Mouse (Mus musculus) urinary bladder, postnatal 14 days (tissue): ENCODE measurements around the gene Msh4.
"Not testable (repeated sequence)": the region's sequence is repeated elsewhere in the genome, so short reads cannot be mapped to it uniquely, and the experiment has no call there.

ENCODE experiments used
- DNase-seq: peaks from one replicate; pipeline ENCODE4 v3.0.0; 2021; ENCODE audit warnings: low spot score

Msh4 gene

DNA sequence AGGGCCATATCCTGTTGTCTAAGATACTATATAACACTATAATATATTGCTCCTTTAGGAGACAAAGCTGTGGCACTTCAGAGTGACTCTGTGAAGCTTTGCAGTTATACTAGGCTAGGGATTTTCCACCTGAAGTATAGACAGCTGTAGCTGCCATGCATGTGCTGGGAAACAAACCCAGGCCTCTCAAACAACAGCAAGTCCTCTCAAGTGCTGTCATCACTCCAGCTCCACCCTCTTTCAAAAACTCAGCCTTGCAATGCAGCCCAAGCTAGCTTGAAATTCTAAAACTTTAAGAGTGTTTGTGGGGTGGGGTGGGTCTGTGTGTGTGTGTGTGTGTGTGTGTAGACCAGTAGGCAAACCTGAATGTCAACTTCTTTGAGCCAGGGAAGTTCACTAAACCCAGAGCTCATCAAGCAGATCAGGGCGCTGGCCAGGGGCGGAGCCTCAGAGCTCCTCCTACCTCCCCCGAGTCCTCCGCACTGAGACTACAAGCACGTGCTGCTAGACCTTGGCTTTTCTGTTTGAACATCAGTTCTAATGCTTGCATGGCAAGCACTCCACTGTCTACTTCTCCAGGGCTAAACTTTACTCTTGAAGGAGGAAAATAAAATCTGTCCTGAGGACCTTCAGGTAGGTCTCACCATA lies 56.4 kb downstream of the Msh4 start:
- peak; percentile 53 for DNase-seq

GRCm38 (mm10) chr3:153847207-153847733 lies 58.7 kb downstream of the Msh4 start:
- DNase-seq, result no peak

- no peak for DNase-seq
These were observed 59.8 kb downstream of the Msh4 start for GRCm38 (mm10) chr3:153846109-153846508.

- no peak for DNase-seq
These were observed 60.4 kb downstream of the Msh4 start for GRCm38 (mm10) chr3:153845500-153845899.

DNA sequence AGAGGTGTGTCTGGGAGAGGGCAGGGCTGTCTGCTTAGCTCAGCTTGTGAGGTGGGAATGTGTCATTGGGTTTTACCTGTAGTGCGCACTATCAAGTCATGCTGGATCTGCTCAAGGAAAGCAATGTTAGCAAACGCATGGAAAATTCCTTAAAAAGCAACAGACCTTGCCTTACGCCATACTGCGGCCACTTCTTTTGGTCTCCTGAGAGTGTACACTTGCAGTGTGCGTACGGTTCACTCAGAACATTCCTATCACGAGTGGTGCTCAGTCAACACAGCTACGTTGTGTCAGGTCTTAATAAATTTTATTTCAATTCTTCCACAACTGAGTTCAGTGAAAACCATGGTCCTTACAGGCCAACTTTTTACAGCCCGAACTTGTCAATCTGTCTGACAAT lies 61.2 kb downstream of the Msh4 start:
- DNase-seq, result no peak

GRCm38 (mm10) chr3:153844030-153844429 lies 61.9 kb downstream of the Msh4 start, which contains the start of gene Asb17:
TSS of gene Asb17 (plus strand) at chr3:153844209.
- no peak for DNase-seq

DNA sequence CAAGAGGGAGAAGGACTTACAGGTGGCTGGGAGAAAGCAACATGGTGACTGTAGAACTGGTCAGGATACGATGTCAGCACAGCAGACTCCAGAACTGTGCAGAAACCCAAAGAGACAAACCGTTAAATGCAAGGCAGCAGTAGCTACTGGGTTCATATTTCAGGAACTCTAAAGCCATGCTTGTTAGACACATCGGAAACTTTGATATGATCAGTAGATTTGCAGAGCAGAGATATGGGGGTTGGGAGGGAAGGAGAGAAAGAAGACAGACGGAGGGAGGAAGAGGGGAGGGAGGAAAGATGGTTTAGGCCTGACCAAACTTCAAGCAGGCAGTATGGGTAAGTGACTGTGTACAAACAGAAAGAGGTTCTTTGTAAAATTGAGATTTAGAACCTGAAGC lies 68.3 kb downstream of the Msh4 start:
- DNase-seq, result no peak

DNA sequence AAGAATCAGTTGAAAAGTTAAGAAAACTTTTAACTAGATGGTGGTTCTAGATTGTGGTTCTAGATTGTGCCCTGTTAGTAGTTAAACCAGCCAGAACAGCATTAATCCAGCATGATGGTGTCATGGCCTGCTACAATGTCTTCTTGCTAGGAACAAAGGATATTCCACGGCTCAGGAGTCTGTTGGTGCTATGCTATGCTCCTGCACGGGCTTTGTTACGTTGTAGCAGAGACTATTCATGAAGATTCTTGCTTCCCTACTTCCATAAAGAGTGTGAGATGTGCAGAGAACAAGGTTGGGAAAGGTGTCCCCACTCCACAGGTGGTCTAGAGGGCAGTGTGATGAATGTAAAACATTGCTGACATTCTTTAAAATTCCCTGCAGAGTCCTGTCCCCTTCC lies 69.6 kb downstream of the Msh4 start:
- no peak for DNase-seq

- DNase-seq, result peak; percentile 74
These were observed 70.4 kb downstream of the Msh4 start for GRCm38 (mm10) chr3:153835455-153836086.

DNA sequence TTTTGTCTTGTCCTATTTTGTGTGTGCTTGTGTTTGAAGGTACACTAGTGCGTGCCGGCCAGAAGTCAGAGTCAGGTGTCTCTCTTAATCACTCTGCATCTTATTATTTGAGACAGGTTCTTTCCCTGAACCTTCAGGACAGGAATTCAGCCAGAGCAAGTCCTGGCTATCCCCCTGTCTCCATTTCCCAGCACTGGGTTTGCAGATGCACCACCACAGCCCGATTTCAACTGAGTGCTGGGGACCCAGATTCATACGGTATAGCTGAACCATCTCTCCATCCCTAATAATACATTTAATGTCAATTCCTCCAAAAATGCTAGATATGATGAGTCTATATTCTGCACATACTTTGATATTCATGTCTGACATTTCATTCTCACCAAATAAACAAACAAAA lies 71.9 kb downstream of the Msh4 start:
- no peak for DNase-seq

GRCm38 (mm10) chr3:153832654-153832945 lies 73.3 kb downstream of the Msh4 start:
- DNase-seq, result no peak

GRCm38 (mm10) chr3:153831873-153832653 lies 73.9 kb downstream of the Msh4 start:
- no peak for DNase-seq

- no peak for DNase-seq
These were observed 74.7 kb downstream of the Msh4 start for GRCm38 (mm10) chr3:153831014-153831872.

- DNase-seq, result not testable (repeated sequence)
These were observed 76.2 kb downstream of the Msh4 start for GRCm38 (mm10) chr3:153829788-153830187.

DNA sequence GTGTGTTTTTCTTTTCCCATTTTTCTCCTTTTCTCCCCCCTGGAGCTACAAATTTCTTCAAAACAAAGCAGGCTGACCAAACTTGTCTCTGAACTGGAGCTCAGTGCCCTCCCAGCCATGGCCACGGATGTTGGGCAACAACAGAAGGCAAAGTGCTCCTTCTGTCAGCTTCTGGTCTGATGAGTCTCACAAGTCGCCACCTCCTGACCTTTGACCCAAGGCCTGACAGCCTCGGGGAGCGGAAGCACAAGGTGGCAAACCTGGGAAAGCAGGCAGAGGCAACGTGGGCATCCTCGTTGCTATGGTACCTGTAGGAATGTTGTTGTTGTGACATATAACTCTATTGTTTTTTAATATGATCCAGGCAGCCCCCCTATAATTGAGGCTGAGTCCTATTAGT lies 79.3 kb downstream of the Msh4 start:
- no peak for DNase-seq

DNA sequence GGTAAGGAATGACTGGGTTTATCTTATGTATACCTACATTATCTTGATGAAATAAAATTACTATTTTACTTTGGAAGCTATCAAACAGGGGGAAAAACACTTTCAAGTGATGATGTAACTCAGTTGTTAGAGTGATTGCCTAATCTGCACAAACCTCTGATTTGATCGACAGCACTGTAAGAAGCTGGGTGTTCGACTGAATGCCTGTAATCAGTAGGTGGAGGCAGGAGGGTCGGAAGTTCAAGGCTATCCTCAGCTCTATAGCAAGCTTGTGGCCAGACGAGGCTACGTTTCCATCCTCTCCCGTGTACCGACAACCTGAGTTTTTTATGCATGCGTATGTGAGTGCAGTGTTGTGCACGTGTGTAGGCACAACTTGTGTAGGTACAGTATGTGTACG lies 80.7 kb downstream of the Msh4 start:
- DNase-seq, result no peak

GRCm38 (mm10) chr3:153823671-153824515 lies 82.0 kb downstream of the Msh4 start:
- no peak for DNase-seq

GRCm38 (mm10) chr3:153819438-153819837 lies 86.5 kb downstream of the Msh4 start:
- DNase-seq, result no peak

DNA sequence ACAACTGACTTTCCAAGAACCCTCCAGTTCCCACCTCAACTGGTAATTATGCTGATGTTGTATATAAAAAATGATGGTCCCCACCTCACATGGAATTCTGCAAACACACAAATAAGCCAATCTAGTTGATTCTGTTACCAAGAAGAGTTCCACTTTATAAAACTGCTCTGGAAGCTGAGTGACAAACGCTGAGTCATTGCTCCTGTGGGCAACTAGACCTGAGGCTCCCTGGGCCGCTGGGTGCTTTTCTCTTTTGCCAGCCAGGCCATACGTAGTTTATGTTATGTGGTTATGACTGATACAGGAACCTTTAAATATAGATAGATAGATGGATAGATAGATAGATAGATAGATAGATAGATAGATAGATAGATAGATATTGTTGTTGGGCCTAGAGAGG lies 87.2 kb downstream of the Msh4 start:
- DNase-seq, result no peak

DNA sequence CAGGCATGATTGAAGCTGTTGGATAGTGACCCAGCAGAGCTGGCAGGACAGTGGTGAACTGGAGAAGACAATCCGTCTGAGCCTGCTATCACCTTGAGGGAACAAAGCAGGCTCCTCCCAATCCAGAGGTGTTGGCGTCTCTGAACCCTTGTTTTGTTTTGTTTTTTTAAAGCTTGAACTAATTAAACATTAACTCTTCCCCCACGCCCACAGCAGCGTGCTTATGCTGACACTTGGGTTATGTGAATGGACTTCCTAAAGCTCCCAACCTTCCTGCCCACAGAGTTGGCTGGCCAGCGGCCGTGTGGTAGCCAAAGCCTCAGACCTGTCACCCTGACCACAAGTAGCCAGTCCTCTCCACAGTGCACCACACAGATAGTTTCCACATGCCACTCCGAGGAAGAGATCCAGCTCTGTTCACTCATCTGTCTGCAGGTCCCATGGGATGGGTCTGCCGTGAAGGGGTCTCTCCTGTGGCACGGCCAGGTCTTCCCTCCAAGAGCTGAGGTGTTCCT lies 88.5 kb downstream of the Msh4 start:
- DNase-seq, result no peak

DNA sequence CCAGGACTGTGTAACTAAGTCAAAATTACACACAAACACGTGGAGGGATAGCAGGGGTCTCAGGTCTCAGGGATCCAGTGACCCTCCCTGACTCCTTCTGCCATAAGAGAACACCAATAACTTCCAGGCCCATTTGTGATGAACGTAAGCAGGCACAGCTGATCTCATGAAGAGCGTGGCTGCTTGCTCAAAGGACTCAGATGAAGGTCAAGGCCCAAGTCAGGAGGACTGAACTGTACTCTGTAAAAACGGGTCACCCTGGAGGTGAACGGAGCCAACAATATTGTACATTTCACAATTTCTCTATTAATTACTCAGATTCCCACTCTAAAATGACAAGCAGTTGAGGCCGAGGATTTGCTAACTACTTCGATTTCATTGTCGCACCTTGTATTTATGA lies 91.9 kb downstream of the Msh4 start:
- no peak for DNase-seq
